Mouse (Mus musculus) MEL (cell line): Measurements from ENCODE around the gene Rpl36a. TPM values are rescaled to one million over a fixed set of nuclear protein-coding genes. Genes with fewer than 3 reads are reported as not detected.

Experiments
- DNase-seq: peaks from one replicate; pipeline ENCODE4 v3.0.0; 2011; ENCODE audit warnings: low read depth, low spot score
- H3K27ac ChIP-seq: 2 replicates; pipeline ENCODE4 v1.5.1; 2012; ENCODE audit warnings: low read depth, mild to moderate bottlenecking, control low read depth, low read length, moderate library complexity; ENCODE audit not compliant: control insufficient read depth
- H3K27me3 ChIP-seq, 2 experiments: fragments of 150-350 bp in 1 of 2; sonication (generic) in 1 of 2; 2 replicates each; pipeline ENCODE4 v1.6.1; 2012; ENCODE audit warnings: low read length in 2 of 2, mild to moderate bottlenecking in 2 of 2, improper control_type of control experiment in 1 of 2, moderate library complexity in 1 of 2; ENCODE audit not compliant: insufficient read depth in 2 of 2, control insufficient read depth in 1 of 2
- H3K36me3 ChIP-seq, 2 experiments: 2 replicates each; pipeline ENCODE4 v1.6.1; 2012 to 2014; ENCODE audit warnings: low read length in 2 of 2, improper control_type of control experiment in 1 of 2, inconsistent platforms in 1 of 2, mild to moderate bottlenecking in 1 of 2; ENCODE audit not compliant: insufficient read depth in 2 of 2, control insufficient read depth in 1 of 2
- H3K4me1 ChIP-seq, 2 experiments: fragments of 150-350 bp in 1 of 2; sonication (generic) in 1 of 2; 2 replicates each; pipeline ENCODE4 v1.6.1; 2012; ENCODE audit warnings: low read length in 2 of 2, improper control_type of control experiment in 1 of 2, mild to moderate bottlenecking in 1 of 2; ENCODE audit not compliant: insufficient read depth in 2 of 2, control insufficient read depth in 1 of 2
- H3K4me3 ChIP-seq, 2 experiments: fragments of 150-350 bp in 1 of 2; sonication (generic) in 1 of 2; 2 replicates each; pipeline ENCODE4 v1.5.1; 2012; ENCODE audit warnings: low read depth in 2 of 2, low read length in 2 of 2, mild to moderate bottlenecking in 2 of 2, moderate library complexity in 2 of 2, control low read depth in 1 of 2, improper control_type of control experiment in 1 of 2; ENCODE audit not compliant: control insufficient read depth in 1 of 2, insufficient read depth in 1 of 2
- H3K79me2 ChIP-seq: 2 replicates; pipeline ENCODE4 v1.6.1; 2012; ENCODE audit warnings: mild to moderate bottlenecking, low read length, moderate library complexity; ENCODE audit not compliant: control insufficient read depth, poor library complexity, insufficient read depth
- H3K9ac ChIP-seq: 2 replicates; pipeline ENCODE4 v1.6.1; 2012; ENCODE audit warnings: low read depth, mild to moderate bottlenecking, control low read depth, low read length, moderate library complexity; ENCODE audit not compliant: control insufficient read depth, poor library complexity, severe bottlenecking
- H3K9me3 ChIP-seq: fragments of 150-350 bp; sonication (generic); replicated peaks from 2 replicates; pipeline ENCODE4 v1.6.1; 2012; ENCODE audit warnings: mild to moderate bottlenecking, low read length, improper control_type of control experiment, moderate library complexity; ENCODE audit not compliant: insufficient read depth
- BHLHE40 ChIP-seq: IDR thresholded peaks from 2 replicates; pipeline ENCODE4 v1.6.1; 2012; ENCODE audit warnings: low read depth, mild to moderate bottlenecking, inconsistent platforms, low read length, improper control_type of control experiment, borderline replicate concordance
- CHD1 ChIP-seq: IDR thresholded peaks from 2 replicates; pipeline ENCODE4 v1.6.1; 2012; ENCODE audit warnings: low read depth, mild to moderate bottlenecking, inconsistent platforms, low read length, improper control_type of control experiment
- CTCF ChIP-seq, 3 experiments: IDR thresholded peaks in 2 of 3; conservative IDR thresholded peaks in 1 of 3; 2 replicates each; pipeline ENCODE4 v1.5.1; 2011 to 2012; ENCODE audit warnings: low read length in 3 of 3, low read depth in 2 of 3, mild to moderate bottlenecking in 2 of 3, improper control_type of control experiment in 1 of 3, inconsistent platforms in 1 of 3, mixed read lengths in 1 of 3, moderate library complexity in 1 of 3; ENCODE audit not compliant: control insufficient read depth in 1 of 3, insufficient read depth in 1 of 3, poor library complexity in 1 of 3, severe bottlenecking in 1 of 3
- ELF1 ChIP-seq: IDR thresholded peaks from 2 replicates; pipeline ENCODE4 v1.6.1; 2014; ENCODE audit warnings: low read depth, mild to moderate bottlenecking, inconsistent platforms, low read length, improper control_type of control experiment, moderate library complexity
- EP300 ChIP-seq, 2 experiments: IDR thresholded peaks; 2 replicates each; pipeline ENCODE4 v1.6.1; 2011; ENCODE audit warnings: improper control_type of control experiment in 2 of 2, low read length in 2 of 2, low read depth in 1 of 2, mild to moderate bottlenecking in 1 of 2
- GABPA ChIP-seq: IDR thresholded peaks from 2 replicates; pipeline ENCODE4 v1.6.1; 2012; ENCODE audit warnings: low read depth, mild to moderate bottlenecking, inconsistent platforms, low read length, improper control_type of control experiment, moderate library complexity
- GATA1 ChIP-seq: IDR thresholded peaks from 2 replicates; pipeline ENCODE4 v1.6.1; 2011; ENCODE audit warnings: low read depth, low read length, improper control_type of control experiment
- HCFC1 ChIP-seq: IDR thresholded peaks from 2 replicates; pipeline ENCODE4 v1.6.1; 2012; ENCODE audit warnings: low read depth, mild to moderate bottlenecking, inconsistent platforms, low read length, improper control_type of control experiment, moderate library complexity
- JUND ChIP-seq: IDR thresholded peaks from 2 replicates; pipeline ENCODE4 v1.6.1; 2011; ENCODE audit warnings: low read depth, mild to moderate bottlenecking, improper control_type of control experiment, low read length
- MAX ChIP-seq: IDR thresholded peaks from 2 replicates; pipeline ENCODE4 v1.6.1; 2011; ENCODE audit warnings: low read length, improper control_type of control experiment
- MEF2A ChIP-seq: IDR thresholded peaks from 2 replicates; pipeline ENCODE4 v1.6.1; 2014; ENCODE audit warnings: low read depth, mild to moderate bottlenecking, inconsistent platforms, low read length, improper control_type of control experiment; ENCODE audit not compliant: poor library complexity, insufficient replicate concordance, severe bottlenecking; ENCODE audit errors: extremely low read depth
- MYB ChIP-seq: IDR thresholded peaks from 2 replicates; pipeline ENCODE4 v1.6.1; 2011; ENCODE audit warnings: mild to moderate bottlenecking, low read depth, low read length, improper control_type of control experiment
- NELFE ChIP-seq: IDR thresholded peaks from 2 replicates; pipeline ENCODE4 v1.6.1; 2011; ENCODE audit warnings: low read depth, low read length, improper control_type of control experiment
- NRF1 ChIP-seq: IDR thresholded peaks from 2 replicates; pipeline ENCODE4 v1.6.1; 2014; ENCODE audit warnings: low read depth, mild to moderate bottlenecking, inconsistent platforms, low read length, improper control_type of control experiment, moderate library complexity; ENCODE audit not compliant: poor library complexity, insufficient read depth, severe bottlenecking
- RAD21 ChIP-seq: IDR thresholded peaks from 2 replicates; pipeline ENCODE4 v1.6.1; 2011; ENCODE audit warnings: mild to moderate bottlenecking, low read depth, low read length, improper control_type of control experiment
- TAL1 ChIP-seq: IDR thresholded peaks from 2 replicates; pipeline ENCODE4 v1.6.1; 2012; ENCODE audit warnings: mild to moderate bottlenecking, inconsistent platforms, low read length, moderate library complexity, mixed read lengths
- TBP ChIP-seq: IDR thresholded peaks from 2 replicates; pipeline ENCODE4 v1.8.0; 2011; ENCODE audit warnings: low read depth, low read length, improper control_type of control experiment
- TCF12 ChIP-seq: IDR thresholded peaks from 2 replicates; pipeline ENCODE4 v1.6.1; 2014; ENCODE audit warnings: low read depth, mild to moderate bottlenecking, inconsistent platforms, low read length, improper control_type of control experiment, moderate library complexity
- UBTF ChIP-seq: IDR thresholded peaks from 2 replicates; pipeline ENCODE4 v1.6.1; 2012; ENCODE audit warnings: low read depth, mild to moderate bottlenecking, inconsistent platforms, low read length, improper control_type of control experiment, moderate library complexity, borderline replicate concordance; ENCODE audit not compliant: insufficient read depth
- USF1 ChIP-seq: IDR thresholded peaks from 2 replicates; pipeline ENCODE4 v1.6.1; 2014; ENCODE audit warnings: low read depth, mild to moderate bottlenecking, inconsistent platforms, low read length, improper control_type of control experiment, moderate library complexity
- ZKSCAN1 ChIP-seq: IDR thresholded peaks from 2 replicates; pipeline ENCODE4 v1.6.1; 2012; ENCODE audit warnings: low read depth, mild to moderate bottlenecking, inconsistent platforms, low read length, improper control_type of control experiment, moderate library complexity
- ZNF384 ChIP-seq: IDR thresholded peaks from 2 replicates; pipeline ENCODE4 v1.6.1; 2012; ENCODE audit warnings: low read depth, mild to moderate bottlenecking, inconsistent platforms, low read length, improper control_type of control experiment
- polyA plus RNA-seq, 2 experiments: library from polyadenylated mRNA; stranded (reverse) in 1 of 2; unstranded in 1 of 2; fragments of >175 nt in 1 of 2; fragments of >200 nt in 1 of 2; gene quantifications; 2 replicates each; pipeline versions ENCODE4 v1.2.1 to v1.2.4; 2012; ENCODE audit warnings: low replicate concordance in 2 of 2, low read depth in 1 of 2; ENCODE audit not compliant: insufficient read length in 2 of 2, insufficient read depth in 1 of 2, missing spikeins in 1 of 2
- total RNA-seq: library from RNA; depleted of rRNA; stranded (reverse); fragments of 300-350 nt; gene quantifications from 2 replicates; pipeline ENCODE4 v1.2.3, GENCODE M21; 2012

Gene Rpl36a
- total and polyA plus RNA-seq, 3 experiments = 1,673 to 6,935 TPM; not detected in 1

DNA sequence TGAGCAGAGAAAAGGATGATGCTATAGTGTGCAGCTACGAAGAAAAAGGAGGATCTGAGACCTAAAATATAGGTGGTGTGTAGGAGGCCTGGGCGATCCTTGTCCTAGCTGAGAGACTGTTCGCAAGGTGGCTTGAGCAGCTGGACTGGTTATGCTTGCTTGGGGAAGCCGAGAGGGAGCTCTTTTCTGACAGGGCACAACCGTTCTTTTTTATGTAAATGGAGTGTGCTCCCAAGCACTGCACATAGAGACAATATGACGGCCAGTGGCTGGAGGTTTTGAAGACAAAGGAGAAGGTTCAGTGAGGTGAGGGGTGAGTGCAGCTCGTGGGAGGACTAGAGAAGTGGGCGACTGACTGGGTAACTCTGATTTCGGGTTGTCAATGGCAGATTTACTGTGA lies 34.2 kb downstream of the Rpl36a start:
- Histone ChIP-seq H3K27me3 (peaks cover 7 to 11% of the 10 kb centered on the region in 2 experiments), H3K9me3 (no peaks in the 10 kb centered on the region), H3K4me1 (no peaks in the 10 kb centered on the region), H3K36me3 (no peaks in the 10 kb centered on the region), H3K79me2 (no peaks in the 10 kb centered on the region), H3K9ac (no peak overlapping the region), H3K27ac (no peak overlapping the region), H3K4me3 (no peak overlapping the region)
- TF ChIP-seq ZNF384 (no peak), GABPA (no peak), MAX (no peak), USF1 (no peak), TAL1 (no peak), RAD21 (no peak), TBP (no peak), ELF1 (no peak), HCFC1 (no peak), MYB (no peak), CHD1 (no peak), NRF1 (no peak), GATA1 (no peak)
- DNase-seq = no peak

DNA sequence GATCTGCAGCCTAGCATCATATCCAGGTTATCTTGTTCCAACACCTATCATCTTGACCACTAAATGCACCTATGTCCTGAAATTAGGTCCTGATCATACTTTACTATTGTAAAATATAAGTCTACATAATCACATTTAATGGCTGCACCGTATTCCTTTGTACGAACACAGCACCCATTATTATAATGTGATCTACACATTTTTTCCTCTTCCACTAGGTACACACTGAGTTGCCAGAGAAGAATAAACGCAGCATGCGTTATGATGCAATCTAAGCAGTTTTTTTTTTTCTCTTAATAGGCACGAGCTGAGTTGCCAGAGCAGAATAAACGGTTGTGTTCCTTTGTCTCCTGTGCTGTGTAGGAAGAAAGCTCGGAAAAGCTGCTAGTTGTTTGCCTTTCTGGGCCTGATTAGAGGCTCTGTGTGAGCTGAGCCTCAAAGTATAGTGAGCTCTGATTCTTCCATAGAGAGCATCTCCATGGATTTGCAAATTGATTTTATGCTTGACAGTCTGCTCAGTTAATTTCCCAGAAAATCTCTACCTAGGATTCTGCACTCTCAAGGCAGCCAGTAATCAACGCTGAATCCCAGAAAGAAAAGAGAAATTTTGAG lies 34.9 kb downstream of the Rpl36a start:
- H3K4me3 ChIP-seq = no peak overlapping the region
- H3K9me3 ChIP-seq = no peaks in the 10 kb centered on the region
- no peaks in the 10 kb centered on the region for H3K4me1 ChIP-seq
- no peaks in the 10 kb centered on the region for H3K36me3 ChIP-seq
- DNase-seq = no peak
- no peaks in the 10 kb centered on the region for H3K79me2 ChIP-seq
- peaks cover 7 to 11% of the 10 kb centered on the region in 2 experiments for H3K27me3 ChIP-seq
- H3K27ac ChIP-seq = no peak overlapping the region
- TF ChIP-seq MAX (no peak), CTCF (IDR thresholded peaks at IDR 0.05 in 2 of 3, conservative IDR thresholded peaks at IDR 0.05 in 1 of 3; ENCODE audit: control insufficient read depth in 1 of 3, insufficient read depth in 1 of 3, low read depth in 2 of 3, low read length in 3 of 3, poor library complexity in 1 of 3, severe bottlenecking in 1 of 3) (no peak), EP300 (IDR thresholded peaks at IDR 0.05; ENCODE audit: low read depth in 1 of 2, low read length in 2 of 2) (no peak), TCF12 (no peak), BHLHE40 (no peak), TBP (no peak), NELFE (no peak), UBTF (no peak), JUND (no peak), MEF2A (no peak), USF1 (no peak), ZKSCAN1 (no peak), ZNF384 (no peak), GATA1 (no peak)
- no peak overlapping the region for H3K9ac ChIP-seq
